Mouse (Mus musculus) c-Kit-positive CD71-negative TER-119-negative erythroid progenitor cells, embryonic 14.5 days (primary cell): ENCODE results near the gene Scn8a.

Experiments used
- DNase-seq: peaks from one replicate; pipeline ENCODE4 v3.0.0-alpha.2; 2013; ENCODE audit warnings: low read depth

Gene Scn8a

GRCm38 (mm10) chr15:101095392-101095791, 225.7 kb downstream of the Scn8a start:
- no peak for DNase-seq
